Mouse (Mus musculus) small intestine, adult 2 months (tissue): ENCODE measurements around the gene Gm17555.

Experiments used
- CTCF ChIP-seq: fragments of 200-500 bp; IDR thresholded peaks from 2 replicates; pipeline ENCODE4 v1.5.1; 2012; ENCODE audit warnings: low read depth, mild to moderate bottlenecking, control low read depth, inconsistent platforms, low read length, moderate library complexity, mixed read lengths; ENCODE audit not compliant: insufficient replicate concordance, insufficient read length; ENCODE audit errors: extremely low read depth
- POLR2A ChIP-seq: fragments of 200-500 bp; IDR thresholded peaks from 2 replicates; pipeline ENCODE4 v1.6.1; 2012; ENCODE audit warnings: low read depth, mild to moderate bottlenecking, control low read depth, inconsistent platforms, low read length, moderate library complexity

- TF ChIP-seq CTCF: no peak
- TF ChIP-seq POLR2A: no peak
These were observed 33.6 kb downstream of the Gm17555 start for GRCm38 (mm10) chr2:126248536-126248935.
